Mouse (Mus musculus): ENCODE results near the gene Fbxo41. TPM values are rescaled to one million over a fixed set of nuclear protein-coding genes. Genes with fewer than 3 reads are reported as not detected.

The Fbxo41 gene
- total and polyA plus RNA-seq, 3 experiments, result 0.02 TPM; not detected in 1

DNA sequence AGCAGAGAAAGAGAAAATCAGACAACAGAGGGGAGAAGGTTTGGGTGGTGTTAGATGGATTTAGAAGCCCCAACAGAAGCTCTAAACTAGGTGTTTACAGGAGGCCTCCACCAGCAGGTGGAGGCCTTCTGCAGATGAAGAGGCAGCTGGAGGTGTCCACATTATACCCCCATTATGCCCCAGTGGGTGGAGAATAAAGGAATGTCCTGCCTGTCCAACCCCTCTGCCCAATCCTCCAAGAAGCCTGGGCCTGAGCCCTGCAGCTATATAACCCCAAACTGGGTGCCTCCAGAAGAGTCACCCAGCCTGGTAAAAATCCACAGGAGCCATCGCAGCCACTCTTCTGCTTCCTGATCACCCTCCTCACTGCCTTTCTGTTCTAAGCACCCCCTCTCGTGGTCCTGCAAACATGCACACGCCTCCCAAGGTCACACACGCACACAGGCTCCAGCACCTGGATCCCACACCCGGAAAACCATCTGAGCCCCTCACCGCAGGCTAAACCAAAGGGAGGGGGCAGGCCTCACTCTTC lies 1.2 kb downstream of the Fbxo41 start:
- TF ChIP-seq EP300 (IDR thresholded peaks at IDR 0.05; ENCODE audit: insufficient read depth, low read depth, low read length), result no peak
- TF ChIP-seq POLR2A (IDR thresholded peaks at IDR 0.05; ENCODE audit: insufficient read depth, low read depth, low read length), result no peak
- TF ChIP-seq CTCF (IDR thresholded peaks at IDR 0.05), result no peak
- H3K9ac ChIP-seq (ENCODE audit: low read depth, low read length), result no peak overlapping the region
- no peak overlapping the region for H3K4me3 ChIP-seq
- intact Hi-C loops (cut with DNase I), result no loop called here
- 21% methylated on average over 6 of the region's 6 CpGs for WGBS
- DNase-seq, result no peak
- H3K4me1 ChIP-seq (ENCODE audit: control insufficient read depth, insufficient read depth, low read length), result no peaks in the 10 kb centered on the region
- no peaks in the 10 kb centered on the region for H3K36me3 ChIP-seq (ENCODE audit: control insufficient read depth, insufficient read depth, low read length)
- H3K27ac ChIP-seq, result no peak overlapping the region
- H3K27me3 ChIP-seq (ENCODE audit: control insufficient read depth, insufficient read depth, low read length), result peaks cover 10% of the 10 kb centered on the region
- no peaks in the 10 kb centered on the region for H3K79me2 ChIP-seq (replicated peaks; ENCODE audit: control insufficient read depth, insufficient read depth, low read length)

DNA sequence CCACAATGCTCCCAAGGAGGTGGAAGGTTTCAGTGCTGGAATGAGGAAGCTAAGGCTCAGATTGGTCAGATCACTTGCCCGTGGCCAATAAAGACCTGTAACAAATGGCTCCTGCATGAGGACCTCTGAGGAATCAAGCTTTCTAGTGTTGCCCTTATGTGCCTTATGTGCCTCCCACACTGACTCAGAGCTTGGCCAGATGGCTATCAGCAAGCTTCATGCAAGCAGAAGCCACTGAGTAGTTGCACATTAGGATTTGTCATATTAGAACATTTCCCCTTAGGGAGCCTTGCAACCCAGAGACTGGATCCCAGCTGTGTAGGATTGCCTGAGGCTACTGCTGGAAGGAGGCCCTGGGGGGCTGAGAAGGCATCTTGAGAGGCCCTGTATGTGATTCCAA lies 2.4 kb downstream of the Fbxo41 start:
- no peak overlapping the region for H3K4me3 ChIP-seq
- no peak overlapping the region for H3K9ac ChIP-seq (ENCODE audit: low read depth, low read length)
- H3K27me3 ChIP-seq (ENCODE audit: control insufficient read depth, insufficient read depth, low read length), result peaks cover 10% of the 10 kb centered on the region
- no peak overlapping the region for H3K27ac ChIP-seq
- WGBS, result 58% methylated on average over 1 of the region's 1 CpGs
- intact Hi-C loops (cut with DNase I), result no loop called here
- DNase-seq, result no peak
- H3K36me3 ChIP-seq (ENCODE audit: control insufficient read depth, insufficient read depth, low read length), result no peaks in the 10 kb centered on the region
- H3K4me1 ChIP-seq (ENCODE audit: control insufficient read depth, insufficient read depth, low read length), result no peaks in the 10 kb centered on the region
- TF ChIP-seq POLR2A (IDR thresholded peaks at IDR 0.05; ENCODE audit: insufficient read depth, low read depth, low read length) (no peak), EP300 (IDR thresholded peaks at IDR 0.05; ENCODE audit: insufficient read depth, low read depth, low read length) (no peak), CTCF (IDR thresholded peaks at IDR 0.05) (no peak)
- no peaks in the 10 kb centered on the region for H3K79me2 ChIP-seq (replicated peaks; ENCODE audit: control insufficient read depth, insufficient read depth, low read length)

DNA sequence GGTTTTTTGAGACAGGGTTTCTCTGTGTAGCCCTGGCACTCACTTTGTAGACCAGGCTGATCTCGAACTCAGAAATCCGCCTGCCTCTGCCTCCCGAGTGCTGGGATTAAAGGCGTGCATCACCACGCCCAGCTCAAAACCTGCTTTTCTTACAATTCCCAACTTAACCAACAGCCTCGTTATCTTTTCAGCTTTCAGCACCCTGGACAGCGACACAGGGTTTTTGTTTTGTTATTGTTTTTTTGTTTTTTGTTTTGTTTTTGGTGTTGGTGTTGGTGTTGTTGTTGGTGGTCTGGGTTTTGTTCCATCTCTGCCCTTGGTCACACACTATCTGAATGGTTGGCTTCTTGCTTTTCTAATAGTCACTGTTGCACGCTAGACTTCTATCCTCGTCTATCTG lies 4.6 kb downstream of the Fbxo41 start:
- no peak for TF ChIP-seq POLR2A (IDR thresholded peaks at IDR 0.05; ENCODE audit: insufficient read depth, low read depth, low read length)
- no peak for TF ChIP-seq EP300 (IDR thresholded peaks at IDR 0.05; ENCODE audit: insufficient read depth, low read depth, low read length)
- no peak for TF ChIP-seq CTCF (IDR thresholded peaks at IDR 0.05)
- Histone ChIP-seq H3K27ac (no peak overlapping the region), H3K4me1 (ENCODE audit: control insufficient read depth, insufficient read depth, low read length) (no peaks in the 10 kb centered on the region), H3K9ac (ENCODE audit: low read depth, low read length) (no peak overlapping the region), H3K79me2 (replicated peaks; ENCODE audit: control insufficient read depth, insufficient read depth, low read length) (no peaks in the 10 kb centered on the region), H3K36me3 (ENCODE audit: control insufficient read depth, insufficient read depth, low read length) (no peaks in the 10 kb centered on the region), H3K27me3 (ENCODE audit: control insufficient read depth, insufficient read depth, low read length) (peaks cover 6% of the 10 kb centered on the region), H3K4me3 (no peak overlapping the region)
- 56% methylated on average over 9 of the region's 9 CpGs for WGBS
- no peak for DNase-seq
- intact Hi-C loops (cut with DNase I), result no loop called here

DNA sequence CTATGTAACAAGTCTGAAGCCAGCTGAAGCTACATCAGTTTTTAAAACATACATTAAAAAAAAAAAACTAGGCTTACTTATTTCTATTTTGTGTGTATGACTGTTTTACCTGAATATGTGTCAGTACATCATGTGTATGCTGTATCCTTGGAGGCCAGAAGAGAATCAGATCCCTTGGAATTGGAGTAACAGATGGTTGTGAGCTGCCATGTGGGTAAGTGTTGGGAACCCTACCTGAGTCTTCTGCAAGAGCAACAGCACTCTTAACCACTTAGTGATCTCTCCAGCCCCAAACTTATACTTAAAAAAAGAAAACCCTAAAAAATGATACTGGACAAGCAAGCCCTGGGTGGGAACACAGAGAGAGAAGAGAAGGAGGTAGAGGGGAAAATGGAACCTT lies 5.8 kb downstream of the Fbxo41 start:
- no peak for DNase-seq
- Histone ChIP-seq H3K79me2 (replicated peaks; ENCODE audit: control insufficient read depth, insufficient read depth, low read length) (no peaks in the 10 kb centered on the region), H3K36me3 (ENCODE audit: control insufficient read depth, insufficient read depth, low read length) (no peaks in the 10 kb centered on the region), H3K27ac (no peak overlapping the region), H3K4me3 (no peak overlapping the region), H3K27me3 (ENCODE audit: control insufficient read depth, insufficient read depth, low read length) (no peaks in the 10 kb centered on the region; the same call in 1 of the 2 replicates), H3K4me1 (ENCODE audit: control insufficient read depth, insufficient read depth, low read length) (no peaks in the 10 kb centered on the region), H3K9ac (ENCODE audit: low read depth, low read length) (no peak overlapping the region)
- intact Hi-C loops (cut with DNase I), result no loop called here
- TF ChIP-seq CTCF (IDR thresholded peaks at IDR 0.05), result no peak
- TF ChIP-seq POLR2A (IDR thresholded peaks at IDR 0.05; ENCODE audit: insufficient read depth, low read depth, low read length), result no peak
- TF ChIP-seq EP300 (IDR thresholded peaks at IDR 0.05; ENCODE audit: insufficient read depth, low read depth, low read length), result no peak

DNA sequence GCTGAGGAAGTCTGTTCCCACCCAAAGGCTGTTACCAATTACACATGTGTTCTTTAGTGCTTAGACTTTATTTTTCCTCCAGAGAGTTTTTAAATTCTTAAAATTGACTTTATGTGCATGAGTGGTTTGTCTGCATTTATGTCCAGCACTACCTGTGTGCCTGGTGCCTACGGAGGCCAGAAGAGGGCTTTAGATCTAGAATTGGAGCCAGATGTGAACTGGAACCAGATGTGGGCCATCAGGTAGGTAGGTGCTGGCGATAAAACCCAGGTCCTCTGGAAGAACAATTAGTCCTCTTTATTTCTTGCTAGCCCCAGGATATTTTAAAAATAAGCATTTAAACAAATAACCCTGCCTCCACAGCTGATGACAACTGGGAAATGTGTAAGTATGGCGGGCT lies 11.2 kb downstream of the Fbxo41 start:
- Histone ChIP-seq H3K4me1 (ENCODE audit: control insufficient read depth, insufficient read depth, low read length) (no peaks in the 10 kb centered on the region), H3K27ac (no peak overlapping the region), H3K4me3 (no peak overlapping the region), H3K27me3 (ENCODE audit: control insufficient read depth, insufficient read depth, low read length) (no peaks in the 10 kb centered on the region; the same call in 1 of the 2 replicates), H3K36me3 (ENCODE audit: control insufficient read depth, insufficient read depth, low read length) (no peaks in the 10 kb centered on the region), H3K79me2 (replicated peaks; ENCODE audit: control insufficient read depth, insufficient read depth, low read length) (no peaks in the 10 kb centered on the region), H3K9ac (ENCODE audit: low read depth, low read length) (no peak overlapping the region)
- DNase-seq, result no peak
- TF ChIP-seq EP300 (IDR thresholded peaks at IDR 0.05; ENCODE audit: insufficient read depth, low read depth, low read length), result no peak
- no peak for TF ChIP-seq POLR2A (IDR thresholded peaks at IDR 0.05; ENCODE audit: insufficient read depth, low read depth, low read length)
- no peak for TF ChIP-seq CTCF (IDR thresholded peaks at IDR 0.05)
- intact Hi-C loops (cut with DNase I), result no loop called here
- 85% methylated on average over 3 of the region's 3 CpGs for WGBS

DNA sequence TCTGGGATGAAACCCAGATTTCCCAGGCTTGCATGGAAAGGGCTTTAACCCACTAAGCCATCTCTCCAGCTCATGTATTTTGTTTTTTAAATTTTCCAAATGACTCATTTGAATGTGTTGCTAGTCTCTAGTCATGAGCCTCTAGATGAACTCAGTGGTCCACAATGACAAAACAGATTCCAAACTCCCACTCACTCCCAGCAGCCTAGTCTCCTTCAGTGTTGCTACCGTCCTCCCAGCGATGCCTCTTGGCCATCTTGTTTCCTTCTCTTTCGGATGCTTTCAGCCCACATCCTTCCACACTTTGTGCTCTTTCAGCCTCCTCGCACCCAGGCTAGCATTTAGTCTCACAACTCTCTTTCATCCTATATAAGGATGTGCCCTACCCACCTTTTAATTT lies 12.5 kb downstream of the Fbxo41 start:
- DNase-seq, result no peak
- no peak overlapping the region for H3K9ac ChIP-seq (ENCODE audit: low read depth, low read length)
- intact Hi-C loops (cut with DNase I), result no loop called here
- no peak overlapping the region for H3K27ac ChIP-seq
- 81% methylated on average over 4 of the region's 4 CpGs for WGBS
- no peaks in the 10 kb centered on the region; the same call in 1 of the 2 replicates for H3K27me3 ChIP-seq (ENCODE audit: control insufficient read depth, insufficient read depth, low read length)
- H3K4me1 ChIP-seq (ENCODE audit: control insufficient read depth, insufficient read depth, low read length), result no peaks in the 10 kb centered on the region
- TF ChIP-seq POLR2A (IDR thresholded peaks at IDR 0.05; ENCODE audit: insufficient read depth, low read depth, low read length) (no peak), CTCF (IDR thresholded peaks at IDR 0.05) (no peak), EP300 (IDR thresholded peaks at IDR 0.05; ENCODE audit: insufficient read depth, low read depth, low read length) (no peak)
- no peaks in the 10 kb centered on the region for H3K79me2 ChIP-seq (replicated peaks; ENCODE audit: control insufficient read depth, insufficient read depth, low read length)
- H3K36me3 ChIP-seq (ENCODE audit: control insufficient read depth, insufficient read depth, low read length), result no peaks in the 10 kb centered on the region
- H3K4me3 ChIP-seq, result no peak overlapping the region

Measured in heart, adult 2 months (tissue).